Mouse (Mus musculus) MEL (cell line): ENCODE data around the gene Gclc. TPM values are rescaled to one million over a fixed set of nuclear protein-coding genes. Genes with fewer than 3 reads are reported as not detected.

Experiments used
- DNase-seq: peaks from one replicate; pipeline ENCODE4 v3.0.0; 2011; ENCODE audit warnings: low read depth, low spot score
- H3K27ac ChIP-seq: 2 replicates; pipeline ENCODE4 v1.5.1; 2012; ENCODE audit warnings: low read depth, mild to moderate bottlenecking, control low read depth, low read length, moderate library complexity; ENCODE audit not compliant: control insufficient read depth
- H3K27me3 ChIP-seq, 2 experiments: fragments of 150-350 bp in 1 of 2; sonication (generic) in 1 of 2; 2 replicates each; pipeline ENCODE4 v1.6.1; 2012; ENCODE audit warnings: low read length in 2 of 2, mild to moderate bottlenecking in 2 of 2, improper control_type of control experiment in 1 of 2, moderate library complexity in 1 of 2; ENCODE audit not compliant: insufficient read depth in 2 of 2, control insufficient read depth in 1 of 2
- H3K36me3 ChIP-seq, 2 experiments: 2 replicates each; pipeline ENCODE4 v1.6.1; 2012 to 2014; ENCODE audit warnings: low read length in 2 of 2, improper control_type of control experiment in 1 of 2, inconsistent platforms in 1 of 2, mild to moderate bottlenecking in 1 of 2; ENCODE audit not compliant: insufficient read depth in 2 of 2, control insufficient read depth in 1 of 2
- H3K4me1 ChIP-seq, 2 experiments: fragments of 150-350 bp in 1 of 2; sonication (generic) in 1 of 2; 2 replicates each; pipeline ENCODE4 v1.6.1; 2012; ENCODE audit warnings: low read length in 2 of 2, improper control_type of control experiment in 1 of 2, mild to moderate bottlenecking in 1 of 2; ENCODE audit not compliant: insufficient read depth in 2 of 2, control insufficient read depth in 1 of 2
- H3K4me3 ChIP-seq, 2 experiments: fragments of 150-350 bp in 1 of 2; sonication (generic) in 1 of 2; 2 replicates each; pipeline ENCODE4 v1.5.1; 2012; ENCODE audit warnings: low read depth in 2 of 2, low read length in 2 of 2, mild to moderate bottlenecking in 2 of 2, moderate library complexity in 2 of 2, control low read depth in 1 of 2, improper control_type of control experiment in 1 of 2; ENCODE audit not compliant: control insufficient read depth in 1 of 2, insufficient read depth in 1 of 2
- H3K79me2 ChIP-seq: 2 replicates; pipeline ENCODE4 v1.6.1; 2012; ENCODE audit warnings: mild to moderate bottlenecking, low read length, moderate library complexity; ENCODE audit not compliant: control insufficient read depth, poor library complexity, insufficient read depth
- H3K9ac ChIP-seq: 2 replicates; pipeline ENCODE4 v1.6.1; 2012; ENCODE audit warnings: low read depth, mild to moderate bottlenecking, control low read depth, low read length, moderate library complexity; ENCODE audit not compliant: control insufficient read depth, poor library complexity, severe bottlenecking
- H3K9me3 ChIP-seq: fragments of 150-350 bp; sonication (generic); replicated peaks from 2 replicates; pipeline ENCODE4 v1.6.1; 2012; ENCODE audit warnings: mild to moderate bottlenecking, low read length, improper control_type of control experiment, moderate library complexity; ENCODE audit not compliant: insufficient read depth
- CHD1 ChIP-seq: IDR thresholded peaks from 2 replicates; pipeline ENCODE4 v1.6.1; 2012; ENCODE audit warnings: low read depth, mild to moderate bottlenecking, inconsistent platforms, low read length, improper control_type of control experiment
- E2F4 ChIP-seq: IDR thresholded peaks from 2 replicates; pipeline ENCODE4 v1.6.1; 2011; ENCODE audit warnings: low read depth, low read length, improper control_type of control experiment, borderline replicate concordance
- ELF1 ChIP-seq: IDR thresholded peaks from 2 replicates; pipeline ENCODE4 v1.6.1; 2014; ENCODE audit warnings: low read depth, mild to moderate bottlenecking, inconsistent platforms, low read length, improper control_type of control experiment, moderate library complexity
- EP300 ChIP-seq, 2 experiments: IDR thresholded peaks; 2 replicates each; pipeline ENCODE4 v1.6.1; 2011; ENCODE audit warnings: improper control_type of control experiment in 2 of 2, low read length in 2 of 2, low read depth in 1 of 2, mild to moderate bottlenecking in 1 of 2
- ETS1 ChIP-seq: IDR thresholded peaks from 2 replicates; pipeline ENCODE4 v1.6.1; 2012; ENCODE audit warnings: low read depth, mild to moderate bottlenecking, inconsistent platforms, low read length, improper control_type of control experiment, moderate library complexity
- GATA1 ChIP-seq: IDR thresholded peaks from 2 replicates; pipeline ENCODE4 v1.6.1; 2011; ENCODE audit warnings: low read depth, low read length, improper control_type of control experiment
- HCFC1 ChIP-seq: IDR thresholded peaks from 2 replicates; pipeline ENCODE4 v1.6.1; 2012; ENCODE audit warnings: low read depth, mild to moderate bottlenecking, inconsistent platforms, low read length, improper control_type of control experiment, moderate library complexity
- KAT2A ChIP-seq: conservative IDR thresholded peaks from 2 replicates; pipeline ENCODE4 v1.6.1; 2012; ENCODE audit warnings: low read depth, low read length, improper control_type of control experiment, inconsistent platforms
- MXI1 ChIP-seq: IDR thresholded peaks from 2 replicates; pipeline ENCODE4 v1.6.1; 2011; ENCODE audit warnings: mild to moderate bottlenecking, low read depth, low read length, improper control_type of control experiment
- MYB ChIP-seq: IDR thresholded peaks from 2 replicates; pipeline ENCODE4 v1.6.1; 2011; ENCODE audit warnings: mild to moderate bottlenecking, low read depth, low read length, improper control_type of control experiment
- MYC ChIP-seq: IDR thresholded peaks from 2 replicates; pipeline ENCODE4 v1.6.1; 2011; ENCODE audit warnings: low read depth, mild to moderate bottlenecking, low read length, improper control_type of control experiment, moderate library complexity
- NELFE ChIP-seq: IDR thresholded peaks from 2 replicates; pipeline ENCODE4 v1.6.1; 2011; ENCODE audit warnings: low read depth, low read length, improper control_type of control experiment
- NRF1 ChIP-seq: IDR thresholded peaks from 2 replicates; pipeline ENCODE4 v1.6.1; 2014; ENCODE audit warnings: low read depth, mild to moderate bottlenecking, inconsistent platforms, low read length, improper control_type of control experiment, moderate library complexity; ENCODE audit not compliant: poor library complexity, insufficient read depth, severe bottlenecking
- POLR2AphosphoS5 ChIP-seq: IDR thresholded peaks from 2 replicates; pipeline ENCODE4 v1.6.1; 2012; ENCODE audit warnings: low read depth, borderline replicate concordance, mild to moderate bottlenecking, inconsistent platforms, low read length, moderate library complexity, mixed read lengths
- RCOR1 ChIP-seq: IDR thresholded peaks from 2 replicates; pipeline ENCODE4 v1.6.1; 2012; ENCODE audit warnings: low read depth, mild to moderate bottlenecking, inconsistent platforms, low read length, improper control_type of control experiment
- SMC3 ChIP-seq: IDR thresholded peaks from 2 replicates; pipeline ENCODE4 v1.6.1; 2011; ENCODE audit warnings: low read depth, low read length, improper control_type of control experiment
- USF1 ChIP-seq: IDR thresholded peaks from 2 replicates; pipeline ENCODE4 v1.6.1; 2014; ENCODE audit warnings: low read depth, mild to moderate bottlenecking, inconsistent platforms, low read length, improper control_type of control experiment, moderate library complexity
- USF2 ChIP-seq, 2 experiments: IDR thresholded peaks; 2 replicates each; pipeline ENCODE4 v1.6.1; 2011 to 2012; ENCODE audit warnings: improper control_type of control experiment in 2 of 2, low read length in 2 of 2, borderline replicate concordance in 1 of 2, inconsistent platforms in 1 of 2, low read depth in 1 of 2, mild to moderate bottlenecking in 1 of 2; ENCODE audit not compliant: insufficient read depth in 1 of 2
- ZC3H11A ChIP-seq: IDR thresholded peaks from 2 replicates; pipeline ENCODE4 v1.6.1; 2012; ENCODE audit warnings: low read depth, mild to moderate bottlenecking, inconsistent platforms, low read length, improper control_type of control experiment
- polyA plus RNA-seq, 2 experiments: library from polyadenylated mRNA; stranded (reverse) in 1 of 2; unstranded in 1 of 2; fragments of >175 nt in 1 of 2; fragments of >200 nt in 1 of 2; gene quantifications; 2 replicates each; pipeline versions ENCODE4 v1.2.1 to v1.2.4; 2012; ENCODE audit warnings: low replicate concordance in 2 of 2, low read depth in 1 of 2; ENCODE audit not compliant: insufficient read length in 2 of 2, insufficient read depth in 1 of 2, missing spikeins in 1 of 2
- total RNA-seq: library from RNA; depleted of rRNA; stranded (reverse); fragments of 300-350 nt; gene quantifications from 2 replicates; pipeline ENCODE4 v1.2.3, GENCODE M21; 2012

The Gclc gene
- total and polyA plus RNA-seq, 3 experiments = 22.6 to 84.8 (median 50.4) TPM

GRCm38 (mm10) chr9:77776720-77777515 is 22.6 kb downstream of the Gclc start:
- no peaks in the 10 kb centered on the region for H3K4me1 ChIP-seq
- H3K4me3 ChIP-seq = no peak overlapping the region
- peaks cover 4% of the 10 kb centered on the region for H3K79me2 ChIP-seq
- no peaks in the 10 kb centered on the region for H3K9me3 ChIP-seq
- no peak for TF ChIP-seq CHD1
- TF ChIP-seq RCOR1 = no peak
- no peak overlapping the region for H3K27ac ChIP-seq
- H3K27me3 ChIP-seq = no peaks in the 10 kb centered on the region
- DNase-seq = no peak
- peaks cover 0 to 31% of the 10 kb centered on the region in 2 experiments; a peak in 2 of 4 replicates for H3K36me3 ChIP-seq
- H3K9ac ChIP-seq = no peak overlapping the region

- Histone ChIP-seq H3K27me3 (no peaks in the 10 kb centered on the region), H3K79me2 (peaks cover 4% of the 10 kb centered on the region; the same call in 1 of the 2 replicates), H3K9me3 (no peaks in the 10 kb centered on the region), H3K27ac (no peak overlapping the region), H3K4me3 (no peak overlapping the region), H3K36me3 (peaks cover 0 to 33% of the 10 kb centered on the region in 2 experiments; a peak in 2 of 4 replicates), H3K4me1 (no peaks in the 10 kb centered on the region), H3K9ac (no peak overlapping the region)
- TF ChIP-seq USF1 (no peak), E2F4 (no peak), EP300 (IDR thresholded peaks at IDR 0.05; ENCODE audit: low read depth in 1 of 2, low read length in 2 of 2) (no peak), KAT2A (no peak), MYC (no peak), SMC3 (no peak), HCFC1 (no peak)
- no peak for DNase-seq
Measured at GRCm38 (mm10) chr9:77777622-77778021, 23.3 kb downstream of the Gclc start.

GRCm38 (mm10) chr9:77779711-77780110 is 25.4 kb downstream of the Gclc start:
- no peak for DNase-seq
- peaks cover 0 to 34% of the 10 kb centered on the region in 2 experiments; a peak in 2 of 4 replicates for H3K36me3 ChIP-seq

More at GRCm38 (mm10) chr9:77779711-77780110, 25.4 kb downstream of the Gclc start:
- no peaks in the 10 kb centered on the region for H3K27me3 ChIP-seq
- no peaks in the 10 kb centered on the region for H3K79me2 ChIP-seq
- no peak overlapping the region for H3K27ac ChIP-seq
- no peaks in the 10 kb centered on the region for H3K9me3 ChIP-seq
- H3K9ac ChIP-seq = no peak overlapping the region
- no peaks in the 10 kb centered on the region for H3K4me1 ChIP-seq
- TF ChIP-seq MYC (no peak), MXI1 (no peak), USF1 (no peak), HCFC1 (no peak), ZC3H11A (no peak), E2F4 (no peak), NELFE (no peak), MYB (no peak), KAT2A (no peak), CHD1 (no peak), POLR2AphosphoS5 (no peak), RCOR1 (no peak), NRF1 (no peak), GATA1 (no peak), ETS1 (no peak), USF2 (IDR thresholded peaks at IDR 0.05; ENCODE audit: borderline replicate concordance in 1 of 2, insufficient read depth in 1 of 2, low read depth in 1 of 2, low read length in 2 of 2) (no peak), ELF1 (no peak)
- no peak overlapping the region for H3K4me3 ChIP-seq
